Mouse (Mus musculus) cortical plate, adult 2 months (tissue): ENCODE measurements at regions not wholly inside any gene's neighbourhood (a gene's known extent, or its start where the extent isn't known, plus 50 kb on each side); places are given as distances from the start of the nearest gene placed in this dataset.

Experiments used
- CTCF ChIP-seq: fragments of 200-500 bp; IDR thresholded peaks from 2 replicates; pipeline ENCODE4 v1.5.1; 2011; ENCODE audit warnings: mild to moderate bottlenecking, control low read depth, low read length; ENCODE audit not compliant: insufficient read depth; ENCODE audit errors: extremely low read depth
- POLR2A ChIP-seq: fragments of 200-500 bp; IDR thresholded peaks from 2 replicates; pipeline ENCODE4 v1.6.1; 2011; ENCODE audit warnings: mild to moderate bottlenecking, low read length, control low read depth; ENCODE audit not compliant: insufficient read depth; ENCODE audit errors: extremely low read depth

DNA sequence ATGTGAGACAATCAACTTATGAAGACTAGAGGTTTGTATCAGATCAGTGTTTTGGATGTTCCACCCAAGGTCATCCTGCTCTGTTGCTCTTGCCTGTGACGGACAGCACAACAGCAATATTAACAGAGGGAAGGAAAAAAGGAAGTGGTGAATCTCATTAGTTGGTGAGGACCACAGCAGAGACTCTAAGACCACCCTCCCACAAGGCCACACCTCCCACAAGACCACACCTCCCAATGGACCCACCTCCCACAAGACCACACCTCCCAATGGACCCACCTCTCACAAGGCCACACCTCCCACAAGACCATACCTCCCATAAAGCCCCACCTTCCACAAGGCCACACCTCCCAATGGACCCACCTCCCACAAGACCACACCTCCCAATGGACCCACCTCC, 126.7 kb downstream of the Gm26897 start:
- TF ChIP-seq CTCF (no peak), POLR2A (no peak)
